Mouse (Mus musculus) lung, postnatal 0 days (tissue): ENCODE data around the gene Sergef. TPM values are rescaled to one million over a fixed set of nuclear protein-coding genes. Genes with fewer than 3 reads are reported as not detected.

Experiments
- ATAC-seq: fragments of 200-750 bp; cut with Nextera tagmentation; 2 replicates; pipeline ENCODE4 v1.8.0; 2017; ENCODE audit warnings: moderate library complexity
- DNase-seq: peaks from one replicate; pipeline ENCODE4 v3.0.0-alpha.2; 2016; ENCODE audit warnings: low spot score
- H3K27ac ChIP-seq: fragments of 300-500 bp; sonication (generic); 2 replicates; pipeline ENCODE4 v1.5.1; 2014; ENCODE audit warnings: antibody characterized with exemption, mild to moderate bottlenecking, low read length, mixed read lengths
- H3K27me3 ChIP-seq: fragments of 300-500 bp; sonication (generic); replicated peaks from 2 replicates; pipeline ENCODE4 v1.6.1; 2014; ENCODE audit warnings: low read length, mixed read lengths; ENCODE audit not compliant: insufficient read depth
- H3K36me3 ChIP-seq: fragments of 300-500 bp; sonication (generic); 2 replicates; pipeline ENCODE4 v1.6.1; 2014; ENCODE audit warnings: low read length, mixed read lengths; ENCODE audit not compliant: insufficient read depth
- H3K4me1 ChIP-seq: fragments of 300-500 bp; sonication (generic); 2 replicates; pipeline ENCODE4 v1.6.1; 2014; ENCODE audit warnings: antibody characterized with exemption, low read depth, low read length, mixed read lengths; ENCODE audit not compliant: insufficient read depth
- H3K4me2 ChIP-seq: fragments of 300-500 bp; sonication (generic); replicated peaks from 2 replicates; pipeline ENCODE4 v1.6.1; 2014; ENCODE audit warnings: low read depth, mild to moderate bottlenecking, low read length, moderate library complexity, mixed read lengths
- H3K4me3 ChIP-seq: fragments of 300-500 bp; sonication (generic); 2 replicates; pipeline ENCODE4 v1.5.1; 2014; ENCODE audit warnings: low read depth, low read length
- H3K9ac ChIP-seq: fragments of 300-500 bp; sonication (generic); replicated peaks from 2 replicates; pipeline ENCODE4 v1.6.1; 2014; ENCODE audit warnings: low read depth, mild to moderate bottlenecking
- H3K9me3 ChIP-seq: fragments of 300-500 bp; sonication (generic); 2 replicates; pipeline ENCODE4 v1.6.1; 2016; ENCODE audit warnings: low read length, mixed read lengths
- CTCF ChIP-seq: IDR thresholded peaks from 2 replicates; pipeline ENCODE4 v1.5.1; 2016; ENCODE audit warnings: antibody characterized with exemption, mild to moderate bottlenecking
- EP300 ChIP-seq: IDR thresholded peaks from 2 replicates; pipeline ENCODE4 v1.6.1; 2016; ENCODE audit warnings: antibody characterized with exemption, mild to moderate bottlenecking, control low read depth
- WGBS: fragments of 180-500 bp; shearing (Covaris S2); extraction: QIAGEN DNeasy Blood & Tissue Kit; methylation state at CpG from one replicate; pipeline ENCODE4 v1.1.7; 2014; 5-methylcytosine and 5-hydroxymethylcytosine counted together
- polyA plus RNA-seq: library from polyadenylated mRNA; unstranded; fragments of >200 nt; fragmentation: Nextera tagmentation; extraction: Ambion mirVana; gene quantifications from 2 replicates; pipeline ENCODE4 v1.2.1, GENCODE M21; 2015

The Sergef gene
- polyA plus RNA-seq, 1 experiment from 2014 or later, result 7.2 TPM

- peaks cover 51% of the 10 kb centered on the region for H3K27me3 ChIP-seq
- no peak for DNase-seq
- 43% methylated on average over 4 of the region's 4 CpGs for WGBS
- no peaks in the 10 kb centered on the region for H3K36me3 ChIP-seq
- TF ChIP-seq CTCF (no peak), EP300 (no peak)
- H3K4me3 ChIP-seq, result no peak overlapping the region
- ATAC-seq, result no peak
- H3K9ac ChIP-seq, result no peak overlapping the region
- H3K9me3 ChIP-seq, result no peaks in the 10 kb centered on the region
- no peak overlapping the region for H3K27ac ChIP-seq
- no peak overlapping the region for H3K4me2 ChIP-seq
- peaks cover 5% of the 10 kb centered on the region; the same call in 1 of the 2 replicates for H3K4me1 ChIP-seq
Observed at GRCm38 (mm10) chr7:46398612-46399011, 241.0 kb downstream of the Sergef start.

DNA sequence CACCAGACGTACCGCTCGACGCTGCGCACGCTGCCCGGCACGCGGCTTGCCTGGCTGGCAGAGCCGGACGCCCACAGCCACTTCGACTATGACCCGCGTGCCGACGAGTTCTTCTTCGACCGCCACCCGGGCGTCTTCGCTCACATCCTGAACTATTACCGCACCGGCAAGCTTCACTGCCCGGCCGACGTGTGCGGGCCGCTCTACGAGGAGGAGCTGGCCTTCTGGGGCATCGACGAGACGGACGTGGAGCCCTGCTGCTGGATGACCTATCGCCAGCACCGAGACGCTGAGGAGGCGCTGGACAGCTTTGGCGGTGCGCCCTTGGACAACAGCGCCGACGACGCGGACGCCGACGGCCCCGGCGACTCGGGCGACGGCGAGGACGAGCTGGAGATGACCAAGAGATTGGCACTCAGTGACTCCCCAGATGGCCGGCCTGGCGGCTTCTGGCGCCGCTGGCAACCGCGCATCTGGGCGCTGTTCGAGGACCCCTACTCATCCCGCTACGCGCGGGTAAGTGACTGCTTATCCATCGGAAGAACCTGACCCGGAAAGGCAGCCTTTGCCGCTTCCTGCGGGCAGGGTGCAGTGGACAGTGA lies 241.8 kb downstream of the Sergef start:
- 12% methylated on average over 66 of the region's 70 CpGs for WGBS
- H3K4me3 ChIP-seq, result no peak overlapping the region
- no peak for ATAC-seq
- no peak for DNase-seq
- H3K4me2 ChIP-seq, result no peak overlapping the region
- H3K27me3 ChIP-seq, result peaks cover 56% of the 10 kb centered on the region
- H3K9me3 ChIP-seq, result no peaks in the 10 kb centered on the region
- no peak overlapping the region for H3K9ac ChIP-seq
- no peak overlapping the region for H3K27ac ChIP-seq
- TF ChIP-seq EP300 (no peak), CTCF (no peak)
- peaks cover 5% of the 10 kb centered on the region; the same call in 1 of the 2 replicates for H3K4me1 ChIP-seq
- H3K36me3 ChIP-seq, result no peaks in the 10 kb centered on the region

GRCm38 (mm10) chr7:46396928-46397731 lies 242.5 kb downstream of the Sergef start:
- Histone ChIP-seq H3K27me3 (peaks cover 56% of the 10 kb centered on the region), H3K9me3 (no peaks in the 10 kb centered on the region), H3K4me2 (peak overlapping the region; percentile 70), H3K4me3 (peak overlapping the region; percentile 28; the same call in 1 of the 2 replicates), H3K9ac (no peak overlapping the region), H3K36me3 (no peaks in the 10 kb centered on the region), H3K4me1 (peaks cover 5% of the 10 kb centered on the region; the same call in 1 of the 2 replicates), H3K27ac (no peak overlapping the region)
- DNase-seq, result no peak
- TF ChIP-seq CTCF, result no peak; the same call in 1 of the 2 replicates
- no peak for TF ChIP-seq EP300
- 1% methylated on average over 23 of the region's 64 CpGs for WGBS
- ATAC-seq, result no peak

- H3K4me2 ChIP-seq, result peak within 1 kb of the TSS; percentile 70
- TF ChIP-seq EP300 (no peak), CTCF (no peak)
- peaks cover 5% of the 10 kb centered on the region; the same call in 1 of the 2 replicates for H3K4me1 ChIP-seq
- 1% methylated on average over 43 of the region's 93 CpGs for WGBS
- H3K36me3 ChIP-seq, result no peaks in the 10 kb centered on the region
- H3K9me3 ChIP-seq, result no peaks in the 10 kb centered on the region
- H3K27me3 ChIP-seq, result peaks cover 56% of the 10 kb centered on the region
- no peak within 1 kb of the TSS for H3K27ac ChIP-seq
- DNase-seq (peak; percentile 85), ATAC-seq (peak; percentile 90)
- peak within 1 kb of the TSS; percentile 28 for H3K4me3 ChIP-seq
- no peak within 1 kb of the TSS for H3K9ac ChIP-seq
Observed at GRCm38 (mm10) chr7:46396231-46396927, 243.2 kb downstream of the Sergef start, which contains the start of gene Kcnc1. Kcnc1 (plus strand) TSS chr7:46396497.

DNA sequence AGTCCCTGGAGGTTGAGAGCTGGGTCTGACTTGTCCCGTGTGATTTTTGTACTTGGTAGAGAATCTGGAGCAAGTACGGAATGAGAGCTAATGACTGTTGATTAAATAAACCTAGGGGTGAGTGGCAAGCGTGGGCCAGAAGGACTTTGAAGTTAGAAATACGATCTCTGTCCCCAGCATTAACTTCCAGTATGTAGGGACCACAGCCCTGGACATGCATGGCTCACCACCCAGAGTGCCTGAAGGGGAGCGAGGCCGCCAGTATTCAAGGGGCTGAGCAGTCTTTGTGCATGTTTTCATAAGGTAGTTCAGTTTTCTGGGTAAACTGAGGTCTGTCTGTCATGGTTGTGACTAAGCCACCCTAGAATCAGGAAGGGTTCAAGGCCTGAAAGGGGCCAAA lies 244.0 kb downstream of the Sergef start:
- no peak overlapping the region for H3K4me3 ChIP-seq
- no peak for ATAC-seq
- no peak for TF ChIP-seq EP300
- TF ChIP-seq CTCF, result no peak
- WGBS, result 31% methylated on average over 6 of the region's 6 CpGs
- H3K27ac ChIP-seq, result no peak overlapping the region
- peaks cover 5% of the 10 kb centered on the region; the same call in 1 of the 2 replicates for H3K4me1 ChIP-seq
- H3K9me3 ChIP-seq, result no peaks in the 10 kb centered on the region
- no peak for DNase-seq
- H3K36me3 ChIP-seq, result no peaks in the 10 kb centered on the region
- no peak overlapping the region for H3K9ac ChIP-seq
- peaks cover 56% of the 10 kb centered on the region for H3K27me3 ChIP-seq
- no peak overlapping the region; the same call in 1 of the 2 replicates for H3K4me2 ChIP-seq

DNA sequence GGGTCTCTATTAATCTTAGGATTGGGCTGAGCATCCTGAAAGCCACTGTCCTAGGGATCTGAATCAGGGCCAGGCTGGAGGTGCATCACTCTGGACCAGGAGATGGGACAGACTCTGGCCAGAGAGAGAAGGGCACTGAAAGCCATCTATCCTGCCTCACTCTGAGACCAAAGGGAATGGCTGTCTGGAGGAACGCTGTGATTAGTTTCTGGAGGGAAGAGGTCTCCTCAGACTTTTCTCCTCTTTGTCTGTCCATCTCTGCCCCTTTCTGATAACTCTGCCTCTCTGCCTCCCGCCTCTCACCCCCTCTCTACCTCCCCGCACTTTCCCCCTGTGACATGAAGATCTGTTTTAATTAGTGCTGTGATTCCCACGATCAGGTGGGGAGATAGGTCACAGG lies 244.7 kb downstream of the Sergef start:
- H3K9me3 ChIP-seq, result no peaks in the 10 kb centered on the region
- H3K4me2 ChIP-seq, result no peak overlapping the region
- no peak overlapping the region for H3K27ac ChIP-seq
- H3K4me1 ChIP-seq, result peaks cover 5% of the 10 kb centered on the region; the same call in 1 of the 2 replicates
- ATAC-seq, result no peak
- H3K4me3 ChIP-seq, result no peak overlapping the region
- H3K27me3 ChIP-seq, result peaks cover 56% of the 10 kb centered on the region
- TF ChIP-seq EP300 (no peak), CTCF (no peak)
- H3K9ac ChIP-seq, result no peak overlapping the region
- no peak for DNase-seq
- WGBS, result 50% methylated on average over 4 of the region's 4 CpGs
- no peaks in the 10 kb centered on the region for H3K36me3 ChIP-seq
